Mouse (Mus musculus) heart, embryonic 14.5 days (tissue): ENCODE results near the gene Eif2b4. TPM values are rescaled to one million over a fixed set of nuclear protein-coding genes. Genes with fewer than 3 reads are reported as not detected.

ENCODE experiments used
- ATAC-seq: fragments of 200-750 bp; cut with Nextera tagmentation; 2 replicates; pipeline ENCODE4 v1.8.0; 2017; ENCODE audit warnings: low read depth, moderate TSS enrichment; ENCODE audit not compliant: insufficient number of reproducible peaks, insufficient read depth, low FRiP score
- H3K27ac ChIP-seq, 2 experiments: fragments of 200-500 bp in 1 of 2; fragments of 300-500 bp in 1 of 2; sonication (generic) in 1 of 2; replicated peaks in 1 of 2; 2 replicates each; pipeline ENCODE4 v1.5.1; 2012 to 2014; ENCODE audit warnings: low read depth in 2 of 2, low read length in 2 of 2, control low read depth in 1 of 2, mild to moderate bottlenecking in 1 of 2, mixed read lengths in 1 of 2; ENCODE audit not compliant: control insufficient read depth in 1 of 2, insufficient read depth in 1 of 2
- H3K27me3 ChIP-seq: fragments of 300-500 bp; sonication (generic); 2 replicates; pipeline ENCODE4 v1.6.1; 2014; ENCODE audit warnings: mild to moderate bottlenecking, low read length, control low read depth; ENCODE audit not compliant: control insufficient read depth, insufficient read depth
- H3K36me3 ChIP-seq: fragments of 300-500 bp; sonication (generic); 2 replicates; pipeline ENCODE4 v1.6.1; 2014; ENCODE audit warnings: mild to moderate bottlenecking, control low read depth, low read length, mixed read lengths; ENCODE audit not compliant: control insufficient read depth, insufficient read depth
- H3K4me1 ChIP-seq, 2 experiments: fragments of 200-500 bp in 1 of 2; fragments of 300-500 bp in 1 of 2; sonication (generic) in 1 of 2; 2 replicates each; pipeline ENCODE4 v1.6.1; 2012 to 2014; ENCODE audit warnings: low read length in 2 of 2, control low read depth in 1 of 2, mixed read lengths in 1 of 2; ENCODE audit not compliant: control insufficient read depth in 2 of 2, insufficient read depth in 2 of 2
- H3K4me2 ChIP-seq: fragments of 300-500 bp; sonication (generic); 2 replicates; pipeline ENCODE4 v1.6.1; 2014; ENCODE audit warnings: mild to moderate bottlenecking, low read length
- H3K4me3 ChIP-seq, 2 experiments: fragments of 200-500 bp in 1 of 2; fragments of 300-500 bp in 1 of 2; sonication (generic) in 1 of 2; 2 replicates each; pipeline ENCODE4 v1.5.1; 2012 to 2014; ENCODE audit warnings: low read length in 2 of 2, mild to moderate bottlenecking in 2 of 2, control low read depth in 1 of 2, low read depth in 1 of 2, moderate library complexity in 1 of 2; ENCODE audit not compliant: control insufficient read depth in 1 of 2, insufficient read depth in 1 of 2
- H3K9ac ChIP-seq: fragments of 300-500 bp; sonication (generic); 2 replicates; pipeline ENCODE4 v1.6.1; 2014; ENCODE audit warnings: mild to moderate bottlenecking, low read length
- H3K9me3 ChIP-seq: fragments of 300-500 bp; sonication (generic); 2 replicates; pipeline ENCODE4 v1.6.1; 2016; ENCODE audit warnings: low read length, control low read depth; ENCODE audit not compliant: control insufficient read depth
- WGBS: fragments of 180-500 bp; shearing (Covaris S2); extraction: QIAGEN DNeasy Blood & Tissue Kit; methylation state at CpG from one replicate; pipeline ENCODE4 v1.1.7; 2014; 5-methylcytosine and 5-hydroxymethylcytosine counted together
- polyA plus RNA-seq: library from polyadenylated mRNA; unstranded; fragments of >200 nt; fragmentation: Nextera tagmentation; extraction: Ambion mirVana; gene quantifications from 2 replicates; pipeline ENCODE4 v1.2.1, GENCODE M21; 2014

Eif2b4 gene
- polyA plus RNA-seq, result 50.7 and 52.5 TPM in 2 replicates

GRCm38 (mm10) chr5:31192939-31193630 lies at the start of gene Eif2b4, which contains the start of gene Snx17:
Eif2b4 (minus strand) TSS chr5:31193430.
Snx17 (plus strand) TSS chr5:31193227.
- Histone ChIP-seq H3K27me3 (no peaks in the 10 kb centered on the region), H3K9me3 (no peaks in the 10 kb centered on the region), H3K36me3 (peaks cover 75% of the 10 kb centered on the region), H3K9ac (peak within 1 kb of the TSS; percentile 93), H3K4me2 (peak within 1 kb of the TSS; percentile 90), H3K27ac (peak within 1 kb of the TSS; percentile 87 to 91), H3K4me1 (peaks cover 4 to 19% of the 10 kb centered on the region in 2 experiments; a peak in 3 of 4 replicates), H3K4me3 (peak within 1 kb of the TSS; percentile 71 to 98)
- ATAC-seq, result peak; percentile 96
- under 1% methylated on average over 48 of the region's 48 CpGs for WGBS

- Histone ChIP-seq H3K4me1 (peaks cover 0 to 9% of the 10 kb centered on the region in 2 experiments; a peak in 2 of 4 replicates), H3K4me3 (peak overlapping the region in 1 of 2 experiments; percentile 88; a peak in 3 of 4 replicates), H3K4me2 (peak overlapping the region; percentile 88), H3K9ac (peak overlapping the region; percentile 96), H3K9me3 (no peaks in the 10 kb centered on the region), H3K27me3 (no peaks in the 10 kb centered on the region), H3K36me3 (peaks cover 37% of the 10 kb centered on the region), H3K27ac (peak overlapping the region in 1 of 2 experiments; percentile 99; a peak in 3 of 4 replicates)
- 18% methylated on average over 10 of the region's 10 CpGs for WGBS
- ATAC-seq, result no peak
Observed at GRCm38 (mm10) chr5:31242191-31242590, 49.0 kb upstream of the Eif2b4 start.

DNA sequence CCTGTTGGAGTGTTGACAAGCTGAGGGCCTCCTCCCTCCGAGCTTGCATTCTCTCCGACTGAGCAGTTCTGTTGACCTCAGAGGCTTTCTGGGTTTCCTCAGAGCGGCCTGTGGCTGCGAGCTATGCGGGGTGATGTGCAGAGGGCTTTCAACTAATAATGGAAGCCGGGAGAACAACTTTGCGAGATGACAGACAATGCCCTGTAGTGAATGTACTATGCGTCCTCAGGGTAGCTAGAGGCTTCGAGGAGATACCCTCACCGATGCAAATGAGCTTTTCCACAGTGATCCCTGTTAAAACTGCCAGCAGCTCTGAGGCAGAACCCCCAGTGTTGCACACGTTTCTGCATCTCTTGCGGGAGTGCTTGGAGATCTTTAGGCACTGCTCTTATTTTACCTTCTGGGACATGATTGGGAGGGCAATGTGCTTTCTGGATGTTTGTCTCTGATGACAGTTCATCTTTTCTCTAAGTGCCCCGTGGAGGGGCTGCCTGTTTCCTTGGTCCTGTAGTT lies 48.3 kb upstream of the Eif2b4 start:
- Histone ChIP-seq H3K9ac (peak overlapping the region; percentile 96), H3K4me1 (peaks cover 0 to 9% of the 10 kb centered on the region in 2 experiments; a peak in 2 of 4 replicates), H3K9me3 (no peaks in the 10 kb centered on the region), H3K27ac (peak overlapping the region; percentile 49 to 99), H3K4me3 (peak overlapping the region; percentile 88 to 100), H3K4me2 (peak overlapping the region; percentile 88), H3K27me3 (no peaks in the 10 kb centered on the region), H3K36me3 (peaks cover 31% of the 10 kb centered on the region)
- no peak for ATAC-seq
- WGBS, result 0% methylated on average over 13 of the region's 13 CpGs

- Histone ChIP-seq H3K36me3 (peaks cover 24% of the 10 kb centered on the region), H3K4me2 (peak within 1 kb of the TSS; percentile 88), H3K27me3 (no peaks in the 10 kb centered on the region), H3K9ac (peak within 1 kb of the TSS; percentile 96), H3K27ac (peak within 1 kb of the TSS; percentile 99), H3K4me1 (peaks cover 0 to 9% of the 10 kb centered on the region in 2 experiments; a peak in 2 of 4 replicates), H3K4me3 (peak within 1 kb of the TSS; percentile 88 to 100), H3K9me3 (no peaks in the 10 kb centered on the region)
- 1% methylated on average over 91 of the region's 103 CpGs for WGBS
- ATAC-seq, result peak; percentile 98
Observed at GRCm38 (mm10) chr5:31240637-31241521, 47.6 kb upstream of the Eif2b4 start, which contains the start of the genes Nrbp1 and Gm9970. Nrbp1 (plus strand) TSS chr5:31240864. Gm9970 (minus strand) TSS chr5:31241232.

DNA sequence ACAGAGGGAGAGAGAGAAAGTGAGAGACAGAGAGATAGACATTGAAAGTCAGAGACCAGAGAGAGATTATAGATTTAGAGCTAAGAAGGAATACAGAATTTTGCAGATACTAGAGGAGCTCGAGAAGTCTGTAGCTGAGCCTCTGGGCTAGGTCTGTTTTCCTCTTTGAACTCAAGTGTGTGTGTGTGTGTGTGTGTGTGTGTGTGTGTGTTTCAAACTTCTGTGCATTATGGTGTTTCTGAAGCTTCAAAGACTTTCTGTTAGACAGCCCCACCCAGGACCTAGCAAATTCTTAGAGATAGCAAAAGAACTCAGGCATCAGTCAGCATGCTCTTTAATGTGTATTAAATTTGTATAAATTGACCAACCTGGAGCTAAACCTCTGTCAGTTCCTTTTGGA lies 33.4 kb upstream of the Eif2b4 start:
- Histone ChIP-seq H3K9me3 (no peaks in the 10 kb centered on the region), H3K27ac (no peak overlapping the region), H3K27me3 (no peaks in the 10 kb centered on the region), H3K9ac (no peak overlapping the region), H3K4me2 (no peak overlapping the region), H3K4me1 (no peaks in the 10 kb centered on the region), H3K36me3 (no peaks in the 10 kb centered on the region), H3K4me3 (no peak overlapping the region)
- ATAC-seq, result no peak
- 64% methylated on average over 1 of the region's 1 CpGs for WGBS

DNA sequence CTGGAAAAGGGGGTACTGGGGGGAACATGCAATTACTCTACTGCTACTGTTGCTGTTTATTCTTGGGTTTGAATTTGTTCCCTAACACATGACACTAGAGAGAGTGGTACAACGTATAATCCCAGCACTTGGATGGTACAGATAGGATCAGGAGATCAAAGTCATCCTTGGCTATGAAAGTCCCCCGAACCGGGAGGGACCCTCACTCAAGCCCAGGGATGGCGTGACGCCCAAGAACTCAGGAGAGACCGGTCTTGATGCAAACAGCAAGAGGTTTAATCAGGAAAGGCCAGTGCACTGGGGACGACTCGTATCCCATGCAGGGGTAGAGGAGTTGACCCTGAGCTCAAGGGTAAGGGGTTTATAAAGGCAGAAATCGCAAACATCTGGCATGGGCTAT lies 29.5 kb upstream of the Eif2b4 start:
- Histone ChIP-seq H3K36me3 (no peaks in the 10 kb centered on the region), H3K4me2 (no peak overlapping the region), H3K4me1 (peaks cover 5 to 21% of the 10 kb centered on the region in 2 experiments; a peak in 3 of 4 replicates), H3K9me3 (no peaks in the 10 kb centered on the region), H3K27ac (no peak overlapping the region), H3K9ac (no peak overlapping the region), H3K27me3 (no peaks in the 10 kb centered on the region), H3K4me3 (no peak overlapping the region)
- 91% methylated on average over 9 of the region's 9 CpGs for WGBS
- no peak for ATAC-seq

- H3K4me1 ChIP-seq, result peaks cover 5 to 21% of the 10 kb centered on the region in 2 experiments; a peak in 3 of 4 replicates
- peak overlapping the region; percentile 75 to 93 for H3K4me3 ChIP-seq
- H3K9me3 ChIP-seq, result no peaks in the 10 kb centered on the region
- H3K36me3 ChIP-seq, result no peaks in the 10 kb centered on the region
- WGBS, result 18% methylated on average over 11 of the region's 11 CpGs
- H3K27ac ChIP-seq, result peak overlapping the region; percentile 83 to 92
- H3K27me3 ChIP-seq, result no peaks in the 10 kb centered on the region
- ATAC-seq, result no peak
- H3K9ac ChIP-seq, result peak overlapping the region; percentile 88
- H3K4me2 ChIP-seq, result peak overlapping the region; percentile 84
Observed at GRCm38 (mm10) chr5:31221304-31221945, 28.2 kb upstream of the Eif2b4 start.
